Mouse (Mus musculus): ENCODE measurements at regions not wholly inside any gene's neighbourhood (a gene's known extent, or its start where the extent isn't known, plus 50 kb on each side); places are given as distances from the start of the nearest gene placed in this dataset.

DNA sequence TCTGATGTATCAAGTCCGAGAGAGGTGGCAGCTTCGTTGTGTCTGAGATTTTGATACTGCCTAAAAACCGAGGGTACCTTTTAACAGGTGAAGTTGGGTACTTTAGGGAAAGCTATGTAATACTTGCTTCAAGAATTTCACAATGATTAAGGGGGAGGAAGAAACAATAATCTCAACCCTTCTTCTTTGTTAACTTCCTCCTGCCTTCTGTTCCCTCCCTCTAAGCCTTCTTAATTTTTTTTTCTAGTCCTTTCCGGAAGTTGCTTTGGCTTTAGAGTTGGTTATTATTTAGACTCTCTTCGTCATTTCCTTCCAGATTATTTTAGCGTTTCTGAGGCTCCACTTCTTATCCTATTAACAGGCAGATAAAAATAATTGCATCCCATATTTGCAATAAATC, 121.2 kb downstream of the Btg1 start:
- WGBS: 92% methylated on average over 6 of the region's 6 CpGs
- Histone ChIP-seq H3K27ac (ENCODE audit: low read depth, low read length) (no peak overlapping the region), H3K9ac (ENCODE audit: low read depth, low read length) (no peak overlapping the region), H3K4me2 (ENCODE audit: low read length) (no peak overlapping the region), H3K4me1 (ENCODE audit: control insufficient read depth, insufficient read depth, low read depth, low read length) (no peaks in the 10 kb centered on the region), H3K9me3 (ENCODE audit: control insufficient read depth, low read length) (no peaks in the 10 kb centered on the region), H3K36me3 (ENCODE audit: control insufficient read depth, insufficient read depth, low read length) (no peaks in the 10 kb centered on the region), H3K27me3 (replicated peaks; ENCODE audit: control insufficient read depth, insufficient read depth, low read length) (no peaks in the 10 kb centered on the region), H3K4me3 (ENCODE audit: low read length) (no peak overlapping the region)
- ATAC-seq: no peak

DNA sequence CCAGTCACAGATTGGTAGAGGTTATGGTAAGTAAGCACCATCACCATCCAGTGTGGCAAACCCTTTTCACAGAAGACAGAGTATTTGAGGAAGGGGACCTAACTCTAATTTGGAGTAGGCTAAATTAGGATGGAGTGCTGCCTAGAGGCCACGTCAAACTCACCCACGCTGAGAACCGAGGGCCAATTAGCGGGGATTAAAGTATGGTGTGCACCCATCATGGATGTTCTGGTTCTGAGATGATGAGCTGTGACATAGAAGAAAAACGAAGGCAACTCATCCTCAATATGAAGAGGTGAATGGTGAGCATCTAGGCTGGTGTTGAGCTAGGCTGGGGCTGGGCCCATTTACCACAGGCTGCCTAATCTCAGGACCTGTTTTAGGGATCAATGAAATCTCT, 121.8 kb downstream of the Btg1 start:
- Histone ChIP-seq H3K4me2 (ENCODE audit: low read length) (no peak overlapping the region), H3K27ac (ENCODE audit: low read depth, low read length) (no peak overlapping the region), H3K9me3 (ENCODE audit: control insufficient read depth, low read length) (no peaks in the 10 kb centered on the region), H3K4me1 (ENCODE audit: control insufficient read depth, insufficient read depth, low read depth, low read length) (no peaks in the 10 kb centered on the region), H3K4me3 (ENCODE audit: low read length) (no peak overlapping the region), H3K36me3 (ENCODE audit: control insufficient read depth, insufficient read depth, low read length) (no peaks in the 10 kb centered on the region), H3K27me3 (replicated peaks; ENCODE audit: control insufficient read depth, insufficient read depth, low read length) (no peaks in the 10 kb centered on the region), H3K9ac (ENCODE audit: low read depth, low read length) (no peak overlapping the region)
- 96% methylated on average over 5 of the region's 5 CpGs for WGBS
- no peak for ATAC-seq

DNA sequence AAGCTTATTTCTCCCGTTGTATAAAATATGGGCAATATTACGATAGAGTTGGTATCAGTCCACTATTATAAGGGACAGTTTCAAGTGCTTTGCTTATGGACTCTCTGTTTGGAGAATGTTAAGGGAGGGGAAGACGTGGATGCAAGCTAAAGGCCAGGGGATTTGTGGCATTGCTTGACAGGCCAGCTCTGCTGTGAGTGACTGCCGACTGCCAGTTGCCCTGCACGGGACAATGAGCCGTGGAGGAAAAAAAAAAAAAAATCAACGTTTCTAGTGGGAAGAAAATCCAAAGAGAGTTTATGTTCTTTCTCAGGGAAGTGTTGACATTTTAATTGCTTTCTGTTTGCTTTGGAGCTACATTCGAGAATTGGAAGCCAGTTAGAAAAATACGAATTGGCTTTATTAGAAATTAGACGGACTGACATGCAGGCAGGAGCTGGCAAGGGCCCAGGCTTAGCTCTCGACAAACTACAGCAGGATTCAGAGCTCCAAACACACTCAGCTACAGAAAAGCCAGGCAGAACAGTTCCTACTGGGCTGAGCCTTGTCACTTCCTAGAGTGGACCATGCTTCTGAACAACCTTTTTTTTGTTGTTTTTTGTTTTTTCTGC, 127.5 kb downstream of the Btg1 start:
- WGBS: 42% methylated on average over 11 of the region's 11 CpGs
- Histone ChIP-seq H3K9ac (ENCODE audit: low read depth, low read length) (no peak overlapping the region), H3K27ac (ENCODE audit: low read depth, low read length) (no peak overlapping the region), H3K27me3 (replicated peaks; ENCODE audit: control insufficient read depth, insufficient read depth, low read length) (no peaks in the 10 kb centered on the region), H3K36me3 (ENCODE audit: control insufficient read depth, insufficient read depth, low read length) (no peaks in the 10 kb centered on the region), H3K4me1 (ENCODE audit: control insufficient read depth, insufficient read depth, low read depth, low read length) (peaks cover 4% of the 10 kb centered on the region; the same call in 1 of the 2 replicates), H3K9me3 (ENCODE audit: control insufficient read depth, low read length) (no peaks in the 10 kb centered on the region), H3K4me3 (ENCODE audit: low read length) (no peak overlapping the region), H3K4me2 (ENCODE audit: low read length) (peak overlapping the region; percentile 25)
- 0 out of 2 replicates have a peak, but pooled peaks have one; percentile 34 for ATAC-seq

DNA sequence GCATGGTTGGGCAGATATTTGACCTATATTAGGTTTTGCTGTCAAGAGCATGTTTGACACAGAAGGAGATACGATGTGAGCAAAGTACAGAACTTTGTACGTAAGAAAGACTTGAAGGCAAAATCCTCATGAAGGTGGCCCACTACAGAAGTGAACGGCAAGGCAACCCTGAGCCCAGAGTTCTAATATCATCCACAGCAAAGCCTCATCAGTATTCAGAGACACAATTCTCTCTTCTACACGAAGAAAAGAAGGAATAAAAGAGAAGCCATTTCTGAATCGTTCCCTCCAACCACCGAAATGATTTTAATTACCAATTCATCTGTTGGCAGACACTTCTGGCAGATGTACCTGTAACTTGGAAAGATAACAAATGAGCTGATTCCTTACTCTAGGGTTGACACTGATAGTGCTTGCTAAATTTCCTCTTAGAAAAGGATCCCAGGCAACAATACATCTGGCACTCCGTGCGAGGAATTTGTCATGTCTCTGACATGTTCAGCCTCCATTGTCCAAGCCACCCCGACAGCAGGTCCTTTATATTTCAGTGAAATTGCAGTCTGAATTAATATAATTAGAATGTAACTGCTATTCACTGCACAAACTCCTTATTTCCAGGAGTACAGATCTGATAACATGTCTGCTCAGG, 130.3 kb downstream of the Btg1 start:
- 48% methylated on average over 9 of the region's 9 CpGs for WGBS
- ATAC-seq: no peak
- Histone ChIP-seq H3K9me3 (ENCODE audit: control insufficient read depth, low read length) (no peaks in the 10 kb centered on the region), H3K27ac (ENCODE audit: low read depth, low read length) (no peak overlapping the region), H3K27me3 (replicated peaks; ENCODE audit: control insufficient read depth, insufficient read depth, low read length) (no peaks in the 10 kb centered on the region), H3K36me3 (ENCODE audit: control insufficient read depth, insufficient read depth, low read length) (no peaks in the 10 kb centered on the region), H3K4me2 (ENCODE audit: low read length) (no peak overlapping the region), H3K9ac (ENCODE audit: low read depth, low read length) (no peak overlapping the region), H3K4me3 (ENCODE audit: low read length) (no peak overlapping the region), H3K4me1 (ENCODE audit: control insufficient read depth, insufficient read depth, low read depth, low read length) (peaks cover 4% of the 10 kb centered on the region; the same call in 1 of the 2 replicates)

DNA sequence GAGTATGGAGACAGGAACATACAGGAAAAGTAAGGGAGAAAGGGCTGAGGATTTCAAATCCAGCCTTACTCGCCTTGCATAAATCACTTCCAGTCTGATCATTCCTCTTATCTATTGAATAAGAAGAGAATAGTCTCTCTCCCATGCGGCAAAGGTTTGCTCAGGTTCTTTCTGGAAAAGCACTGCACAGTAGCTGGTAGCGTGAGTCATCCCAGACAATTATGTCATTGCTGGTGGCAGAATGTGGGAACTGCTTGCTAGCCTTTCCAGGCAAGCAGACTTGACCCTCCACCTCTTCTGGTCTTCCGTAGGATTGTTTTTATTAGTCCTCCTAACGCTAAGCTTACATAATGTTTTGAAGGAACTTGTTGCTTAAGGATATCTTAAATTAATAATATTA, 134.1 kb downstream of the Btg1 start:
- ATAC-seq: no peak
- Histone ChIP-seq H3K9me3 (ENCODE audit: control insufficient read depth, low read length) (no peaks in the 10 kb centered on the region), H3K27ac (ENCODE audit: low read depth, low read length) (no peak overlapping the region), H3K9ac (ENCODE audit: low read depth, low read length) (no peak overlapping the region), H3K4me2 (ENCODE audit: low read length) (no peak overlapping the region), H3K36me3 (ENCODE audit: control insufficient read depth, insufficient read depth, low read length) (no peaks in the 10 kb centered on the region), H3K27me3 (replicated peaks; ENCODE audit: control insufficient read depth, insufficient read depth, low read length) (no peaks in the 10 kb centered on the region), H3K4me1 (ENCODE audit: control insufficient read depth, insufficient read depth, low read depth, low read length) (peaks cover 5% of the 10 kb centered on the region), H3K4me3 (ENCODE audit: low read length) (no peak overlapping the region)
- 54% methylated on average over 5 of the region's 5 CpGs for WGBS

DNA sequence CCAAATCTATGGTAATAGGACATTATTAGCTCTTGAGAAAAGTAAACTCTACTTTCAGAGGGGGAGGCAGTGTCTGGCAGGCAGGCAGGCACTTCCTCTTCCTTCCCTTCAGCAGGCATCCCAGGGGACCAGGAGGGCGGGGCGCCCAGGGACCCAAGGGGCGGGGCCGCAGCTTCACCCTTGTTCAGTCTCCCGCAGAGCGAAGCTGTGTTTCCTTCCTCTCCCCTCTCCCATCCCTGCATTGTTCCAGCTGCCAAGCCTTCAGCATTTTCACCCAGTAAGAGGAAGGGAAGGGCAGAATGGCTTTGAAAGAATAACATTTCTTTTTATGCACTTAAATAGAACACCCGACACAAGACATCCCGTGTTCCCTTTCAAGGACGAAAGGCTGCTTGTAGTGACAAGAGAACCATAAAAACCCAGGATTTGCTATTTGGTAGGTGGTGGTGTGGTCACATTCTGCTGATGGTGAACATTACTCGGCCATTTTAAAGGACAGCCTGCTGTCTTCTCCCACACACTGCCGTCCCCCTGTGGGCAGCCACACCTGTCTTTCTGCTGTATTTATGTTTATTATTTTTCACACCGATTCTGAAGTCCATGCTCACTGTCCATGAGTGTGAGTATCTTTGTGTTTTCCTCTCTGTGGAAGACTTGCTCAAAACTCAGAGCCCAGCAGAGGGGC, 134.9 kb downstream of the Btg1 start:
- peak overlapping the region; percentile 23 for H3K4me2 ChIP-seq (ENCODE audit: low read length)
- peaks cover 6% of the 10 kb centered on the region for H3K4me1 ChIP-seq (ENCODE audit: control insufficient read depth, insufficient read depth, low read depth, low read length)
- no peak overlapping the region for H3K4me3 ChIP-seq (ENCODE audit: low read length)
- H3K9ac ChIP-seq (ENCODE audit: low read depth, low read length): no peak overlapping the region
- ATAC-seq: peak; percentile 72
- WGBS: 10% methylated on average over 12 of the region's 12 CpGs
- H3K27ac ChIP-seq (ENCODE audit: low read depth, low read length): peak overlapping the region; percentile 3; the same call in 1 of the 2 replicates
- H3K36me3 ChIP-seq (ENCODE audit: control insufficient read depth, insufficient read depth, low read length): no peaks in the 10 kb centered on the region
- no peaks in the 10 kb centered on the region for H3K27me3 ChIP-seq (replicated peaks; ENCODE audit: control insufficient read depth, insufficient read depth, low read length)
- no peaks in the 10 kb centered on the region for H3K9me3 ChIP-seq (ENCODE audit: control insufficient read depth, low read length)

DNA sequence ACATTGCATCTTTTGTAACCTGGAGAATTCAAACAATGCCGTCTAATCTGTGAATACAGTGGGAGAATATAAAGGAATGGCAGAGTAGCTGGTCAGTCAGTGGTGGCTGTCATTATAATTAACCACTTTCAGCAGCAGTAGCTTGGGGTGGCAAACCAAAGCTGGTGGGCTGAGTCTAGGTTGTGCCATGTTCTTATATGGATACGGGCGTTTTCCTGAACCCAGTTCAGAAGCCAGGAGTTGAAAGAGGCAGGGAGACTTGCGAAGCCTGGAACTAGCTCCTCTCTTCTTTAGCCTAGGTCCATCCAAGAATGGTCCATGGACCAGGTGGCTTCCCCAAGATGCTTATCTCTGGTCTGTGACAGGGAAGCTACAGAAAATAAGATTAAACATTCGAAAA, 135.7 kb downstream of the Btg1 start:
- H3K27me3 ChIP-seq (replicated peaks; ENCODE audit: control insufficient read depth, insufficient read depth, low read length): no peaks in the 10 kb centered on the region
- no peak overlapping the region for H3K27ac ChIP-seq (ENCODE audit: low read depth, low read length)
- H3K36me3 ChIP-seq (ENCODE audit: control insufficient read depth, insufficient read depth, low read length): no peaks in the 10 kb centered on the region
- no peaks in the 10 kb centered on the region for H3K9me3 ChIP-seq (ENCODE audit: control insufficient read depth, low read length)
- no peak overlapping the region for H3K4me3 ChIP-seq (ENCODE audit: low read length)
- no peak overlapping the region for H3K9ac ChIP-seq (ENCODE audit: low read depth, low read length)
- H3K4me1 ChIP-seq (ENCODE audit: control insufficient read depth, insufficient read depth, low read depth, low read length): peaks cover 6% of the 10 kb centered on the region
- no peak for ATAC-seq
- no peak overlapping the region for H3K4me2 ChIP-seq (ENCODE audit: low read length)
- 86% methylated on average over 5 of the region's 5 CpGs for WGBS

DNA sequence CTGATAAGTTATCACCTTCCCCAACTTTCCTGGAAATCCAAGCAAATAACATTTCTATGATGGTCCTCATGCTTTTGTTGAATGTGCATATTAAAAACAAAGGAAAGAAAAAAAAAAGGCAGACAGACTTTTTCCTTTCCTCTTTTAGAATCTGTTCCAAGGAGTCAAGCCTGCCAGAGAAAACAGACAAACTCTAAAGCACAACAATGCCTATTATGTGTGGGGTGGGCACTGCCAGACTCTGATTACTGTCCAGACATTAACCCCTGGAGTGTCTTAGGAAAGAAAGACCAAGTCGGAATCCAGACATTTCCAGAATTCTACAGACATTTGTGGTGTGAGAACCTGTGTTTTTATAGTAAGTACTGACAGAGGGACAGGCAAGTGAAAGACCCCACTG, 136.7 kb downstream of the Btg1 start:
- Histone ChIP-seq H3K27me3 (replicated peaks; ENCODE audit: control insufficient read depth, insufficient read depth, low read length) (no peaks in the 10 kb centered on the region), H3K9me3 (ENCODE audit: control insufficient read depth, low read length) (no peaks in the 10 kb centered on the region), H3K4me1 (ENCODE audit: control insufficient read depth, insufficient read depth, low read depth, low read length) (peaks cover 6% of the 10 kb centered on the region), H3K27ac (ENCODE audit: low read depth, low read length) (no peak overlapping the region), H3K4me2 (ENCODE audit: low read length) (no peak overlapping the region), H3K9ac (ENCODE audit: low read depth, low read length) (no peak overlapping the region), H3K36me3 (ENCODE audit: control insufficient read depth, insufficient read depth, low read length) (no peaks in the 10 kb centered on the region), H3K4me3 (ENCODE audit: low read length) (no peak overlapping the region)
- 0 out of 2 replicates have a peak, but pooled peaks have one; percentile 7 for ATAC-seq
- 21% methylated on average over 1 of the region's 1 CpGs for WGBS

DNA sequence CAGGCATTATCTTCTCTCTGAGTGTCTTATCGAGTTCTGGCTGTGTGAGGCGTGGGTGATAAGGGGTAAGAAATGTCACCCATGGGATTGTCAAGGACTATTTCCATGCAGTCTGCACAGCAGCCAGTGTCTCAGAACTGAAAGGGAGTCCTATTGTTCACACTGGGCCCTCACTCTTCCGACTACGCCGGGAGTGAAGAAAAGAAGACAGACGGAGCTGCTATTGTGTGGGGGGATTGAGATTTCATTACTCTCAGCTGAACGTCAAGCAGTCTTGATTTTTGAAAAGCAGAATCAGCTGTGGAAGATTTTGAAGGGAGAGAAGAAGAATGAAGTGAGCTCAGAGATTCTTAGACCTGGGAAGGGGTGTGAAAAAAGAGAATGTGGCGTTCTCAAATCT, 138.9 kb downstream of the Btg1 start:
- no peaks in the 10 kb centered on the region for H3K36me3 ChIP-seq (ENCODE audit: control insufficient read depth, insufficient read depth, low read length)
- ATAC-seq: no peak
- 0 out of 2 replicates have a peak overlapping the region, but pooled peaks have one; percentile 25 for H3K9ac ChIP-seq (ENCODE audit: low read depth, low read length)
- H3K27me3 ChIP-seq (replicated peaks; ENCODE audit: control insufficient read depth, insufficient read depth, low read length): no peaks in the 10 kb centered on the region
- no peaks in the 10 kb centered on the region for H3K9me3 ChIP-seq (ENCODE audit: control insufficient read depth, low read length)
- H3K4me1 ChIP-seq (ENCODE audit: control insufficient read depth, insufficient read depth, low read depth, low read length): peaks cover 6% of the 10 kb centered on the region
- H3K27ac ChIP-seq (ENCODE audit: low read depth, low read length): peak overlapping the region; percentile 36; the same call in 1 of the 2 replicates
- 0 out of 2 replicates have a peak overlapping the region, but pooled peaks have one; percentile 11 for H3K4me2 ChIP-seq (ENCODE audit: low read length)
- WGBS: 15% methylated on average over 8 of the region's 8 CpGs
- no peak overlapping the region for H3K4me3 ChIP-seq (ENCODE audit: low read length)

Measured in hindbrain, embryonic 16.5 days (tissue).